Mouse (Mus musculus): Measurements from ENCODE around the gene Cryzl2. TPM values are rescaled to one million over a fixed set of nuclear protein-coding genes. Genes with fewer than 3 reads are reported as not detected.

Gene Cryzl2
- total RNA-seq (2017): 1.4 to 6.2 TPM (median 2.8 TPM) in 3 replicates

DNA sequence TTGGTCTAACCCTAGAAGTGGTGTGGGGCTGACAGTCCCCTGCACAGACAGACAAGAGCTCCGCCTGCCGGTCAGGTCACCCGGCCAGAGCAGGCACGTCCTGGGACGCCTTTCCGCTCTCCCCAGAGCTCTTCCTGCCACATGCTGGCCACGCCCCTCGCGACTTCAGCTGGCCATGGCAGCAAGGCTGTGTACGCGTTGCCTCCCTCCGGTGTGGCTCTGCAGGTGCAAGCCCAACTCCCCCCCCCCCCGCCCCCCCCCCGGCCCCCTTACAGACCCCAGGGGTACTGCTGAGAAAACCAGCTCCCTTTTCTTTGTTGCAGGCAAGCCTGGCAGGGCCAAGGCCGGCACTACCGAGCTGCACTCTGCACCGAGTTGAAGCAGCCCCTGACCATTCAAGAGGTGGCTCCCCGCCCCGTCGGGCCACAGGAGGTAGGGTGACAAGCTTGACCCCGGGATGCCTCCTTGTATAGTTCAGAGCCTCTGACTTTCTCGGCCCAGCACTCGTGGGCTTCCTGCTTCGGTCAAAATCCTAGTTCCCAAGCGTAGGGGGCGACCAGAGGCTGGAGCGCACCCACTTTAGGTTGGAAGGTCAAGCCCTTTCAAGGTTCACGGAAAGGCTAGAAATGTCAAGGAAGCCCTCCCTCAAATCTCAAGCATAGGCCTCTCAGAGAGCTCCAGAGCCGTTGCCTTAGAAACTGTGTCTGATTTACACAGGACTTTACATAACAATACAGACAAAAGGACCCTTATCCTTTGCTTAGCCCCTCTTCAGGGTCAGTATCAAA lies at the start of gene Cryzl2:
TSS of gene Cryzl2 (plus strand) at position 157 of the 788 bp plus-strand sequence.
- peak; percentile 89 for ATAC-seq (replicated peaks; ENCODE audit: insufficient number of reproducible peaks, low FRiP score, low TSS enrichment, poor library complexity, severe bottlenecking)

- no peak for ATAC-seq (replicated peaks; ENCODE audit: insufficient number of reproducible peaks, low FRiP score, low TSS enrichment, poor library complexity, severe bottlenecking)
Observed at GRCm38 (mm10) chr1:157409648-157410047, 48.7 kb upstream of the Cryzl2 start.

DNA sequence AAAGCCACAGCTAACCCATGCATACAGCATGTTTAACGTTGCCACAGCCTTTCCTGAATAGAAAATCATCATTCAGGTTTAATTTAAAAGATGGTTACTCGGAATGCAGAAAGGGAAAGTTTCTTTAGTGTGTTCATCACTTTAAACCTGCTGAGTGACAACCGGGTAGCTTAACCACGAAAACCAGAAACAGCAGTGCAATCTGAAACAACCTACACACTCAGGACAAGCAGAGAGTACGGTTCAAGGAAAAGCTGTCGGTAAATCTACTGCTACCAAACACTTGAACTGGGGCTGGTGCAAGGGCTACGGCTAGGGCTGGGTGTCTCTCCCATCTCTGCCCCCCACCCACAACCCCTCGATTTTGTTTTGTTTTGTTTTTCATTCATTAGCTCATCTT lies 47.4 kb upstream of the Cryzl2 start:
- ATAC-seq (replicated peaks; ENCODE audit: insufficient number of reproducible peaks, low FRiP score, low TSS enrichment, poor library complexity, severe bottlenecking): no peak

DNA sequence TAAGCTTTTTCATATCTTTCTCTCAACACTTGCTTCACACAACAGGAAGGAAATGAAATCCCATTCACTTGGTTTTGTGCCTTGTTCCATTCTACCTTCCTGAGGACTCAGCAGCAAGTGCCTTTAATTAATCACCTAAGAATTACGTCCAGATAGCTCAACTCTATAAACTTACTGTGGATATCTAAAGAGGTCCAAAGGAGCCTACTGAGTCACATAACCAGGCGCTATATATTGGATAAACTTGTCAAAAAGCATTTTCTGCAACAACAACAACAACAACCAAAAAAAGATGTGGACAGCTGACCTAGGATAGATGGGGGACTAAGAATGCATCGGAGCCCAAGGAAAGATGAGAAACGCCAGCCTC lies 47.1 kb upstream of the Cryzl2 start:
- ATAC-seq (replicated peaks; ENCODE audit: insufficient number of reproducible peaks, low FRiP score, low TSS enrichment, poor library complexity, severe bottlenecking): no peak

DNA sequence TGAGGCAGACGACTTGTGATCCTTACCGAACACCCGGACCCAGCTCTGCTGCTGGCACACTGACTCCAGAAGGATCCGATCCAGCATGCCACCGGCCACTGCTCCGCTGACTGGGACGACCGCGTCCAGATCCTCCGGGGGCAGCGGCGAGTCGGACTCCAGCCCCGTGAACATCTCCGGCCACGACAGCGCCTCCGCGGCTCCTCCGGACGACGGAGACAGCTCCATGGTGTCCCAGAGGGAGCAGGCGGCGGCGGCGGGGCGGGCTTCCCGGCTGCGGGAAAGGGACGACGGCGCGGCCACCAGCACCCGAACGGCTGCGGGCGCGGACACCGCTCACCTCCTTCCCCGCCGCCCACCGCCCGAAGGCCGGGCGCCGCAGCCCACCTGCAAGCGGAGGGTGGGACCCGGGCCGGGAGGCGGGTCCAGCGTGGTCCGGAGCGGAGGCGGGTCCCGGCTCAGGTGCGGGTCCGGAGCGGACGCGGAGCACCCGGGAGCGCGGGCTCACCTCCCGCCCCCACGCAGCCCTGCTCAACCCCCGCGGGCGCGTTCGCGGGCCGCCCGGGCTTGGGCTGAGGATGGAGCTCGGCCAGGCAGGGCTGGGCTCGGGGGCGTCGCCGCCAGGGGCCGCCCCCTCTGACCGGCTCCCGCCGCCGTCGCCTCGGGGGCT lies 46.5 kb upstream of the Cryzl2 start:
- peak; percentile 34; the same call in 1 of the 2 replicates for ATAC-seq (replicated peaks; ENCODE audit: insufficient number of reproducible peaks, low FRiP score, low TSS enrichment, poor library complexity, severe bottlenecking)

DNA sequence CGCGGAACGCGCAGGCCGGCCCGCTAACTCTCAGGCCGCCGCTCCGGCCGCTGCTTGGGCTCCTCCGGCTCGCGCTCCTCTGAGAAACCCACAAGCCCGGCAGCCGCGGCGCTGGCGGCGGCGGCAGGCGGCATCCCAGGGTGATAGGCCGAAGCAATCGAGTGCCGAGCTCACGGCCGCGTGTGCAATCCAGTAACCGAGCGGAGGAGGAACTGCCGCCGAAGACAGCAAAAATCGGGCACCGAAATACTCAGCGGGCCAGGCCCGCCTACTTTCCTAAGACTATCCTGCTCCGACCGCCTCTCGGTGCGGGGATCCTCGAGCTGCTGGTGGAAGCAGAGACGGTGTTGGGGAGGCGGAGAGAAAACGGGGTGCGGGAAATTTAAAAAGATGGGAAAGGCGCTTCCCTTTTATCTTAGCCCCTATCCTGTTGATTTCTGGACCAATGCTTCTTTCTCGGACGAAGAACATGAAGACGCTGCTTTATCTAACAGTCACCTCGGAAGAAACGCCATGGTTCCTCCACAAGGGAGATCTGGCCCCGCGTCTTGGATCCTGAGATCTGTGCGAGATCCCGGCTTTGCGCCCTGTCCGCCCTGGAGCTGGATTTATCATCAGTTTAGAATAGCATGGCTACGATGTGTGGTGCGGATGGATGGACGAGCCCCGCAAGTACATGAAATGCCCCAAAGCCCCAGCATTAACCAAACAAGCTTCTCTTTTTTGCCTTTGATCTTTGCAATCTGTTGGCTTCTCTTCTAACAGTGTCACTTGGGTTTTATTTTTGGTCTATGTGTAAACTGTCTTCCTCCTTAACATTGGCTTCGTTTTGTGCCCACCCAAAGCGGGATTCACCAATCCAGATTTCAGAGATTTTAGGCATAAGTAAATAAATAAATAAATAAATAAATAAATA lies 45.7 kb upstream of the Cryzl2 start, which contains the start of gene Rasal2:
TSS of gene Rasal2 (minus strand) at position 142 of the 916 bp plus-strand sequence.
- peak; percentile 97 for ATAC-seq (replicated peaks; ENCODE audit: insufficient number of reproducible peaks, low FRiP score, low TSS enrichment, poor library complexity, severe bottlenecking)

DNA sequence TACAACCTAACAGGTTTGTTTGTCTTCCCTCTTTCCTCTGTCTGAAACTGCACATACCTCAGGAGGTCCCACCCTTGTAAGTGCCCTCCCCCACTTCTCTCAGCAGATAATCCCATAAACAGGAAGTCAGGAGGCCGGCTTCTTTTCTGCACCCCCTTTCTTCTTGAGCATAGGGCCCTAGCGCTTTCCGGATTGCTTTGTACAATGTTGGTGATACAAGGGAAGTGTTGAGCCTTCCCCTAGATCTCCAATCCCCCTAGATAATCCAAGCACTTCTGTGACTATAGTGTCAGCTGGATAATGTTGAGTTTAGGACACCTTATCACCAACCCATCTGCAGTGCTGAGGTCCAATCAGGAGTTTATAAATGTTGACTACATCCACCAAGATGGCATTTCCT lies 42.6 kb upstream of the Cryzl2 start:
- ATAC-seq (replicated peaks; ENCODE audit: insufficient number of reproducible peaks, low FRiP score, low TSS enrichment, poor library complexity, severe bottlenecking): no peak

- ATAC-seq (replicated peaks; ENCODE audit: insufficient number of reproducible peaks, low FRiP score, low TSS enrichment, poor library complexity, severe bottlenecking): no peak
Observed at GRCm38 (mm10) chr1:157416628-157417027, 41.7 kb upstream of the Cryzl2 start.

- no peak for ATAC-seq (replicated peaks; ENCODE audit: insufficient number of reproducible peaks, low FRiP score, low TSS enrichment, poor library complexity, severe bottlenecking)
Observed at GRCm38 (mm10) chr1:157417414-157417813, 41.0 kb upstream of the Cryzl2 start.

- no peak for ATAC-seq (replicated peaks; ENCODE audit: insufficient number of reproducible peaks, low FRiP score, low TSS enrichment, poor library complexity, severe bottlenecking)
Observed at GRCm38 (mm10) chr1:157417861-157418260, 40.5 kb upstream of the Cryzl2 start.

GRCm38 (mm10) chr1:157425741-157426427 lies 32.5 kb upstream of the Cryzl2 start:
- ATAC-seq (replicated peaks; ENCODE audit: insufficient number of reproducible peaks, low FRiP score, low TSS enrichment, poor library complexity, severe bottlenecking): no peak

DNA sequence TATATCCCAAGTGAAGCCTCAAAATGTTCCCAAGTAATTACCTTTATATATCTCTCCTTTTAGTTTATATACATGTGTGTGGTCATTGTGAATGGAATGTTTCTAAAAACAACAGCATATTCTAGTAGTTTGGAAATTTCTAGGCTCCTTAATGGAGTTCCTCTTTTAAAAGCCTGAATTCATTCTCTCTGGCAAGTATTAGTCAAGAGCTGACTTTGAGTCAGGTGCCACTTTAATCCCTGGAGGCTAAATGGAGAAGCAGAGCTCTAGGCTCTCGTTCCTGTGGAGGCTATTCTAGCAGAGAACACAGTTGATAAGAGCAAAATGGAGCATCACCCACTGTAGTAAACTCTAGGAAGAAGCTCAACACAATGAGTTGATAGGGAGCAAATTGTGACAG lies 31.4 kb upstream of the Cryzl2 start:
- no peak for ATAC-seq (replicated peaks; ENCODE audit: insufficient number of reproducible peaks, low FRiP score, low TSS enrichment, poor library complexity, severe bottlenecking)

GRCm38 (mm10) chr1:157427604-157428003 lies 30.8 kb upstream of the Cryzl2 start:
- ATAC-seq (replicated peaks; ENCODE audit: insufficient number of reproducible peaks, low FRiP score, low TSS enrichment, poor library complexity, severe bottlenecking): no peak

GRCm38 (mm10) chr1:157428366-157428765 lies 30.0 kb upstream of the Cryzl2 start:
- no peak for ATAC-seq (replicated peaks; ENCODE audit: insufficient number of reproducible peaks, low FRiP score, low TSS enrichment, poor library complexity, severe bottlenecking)

DNA sequence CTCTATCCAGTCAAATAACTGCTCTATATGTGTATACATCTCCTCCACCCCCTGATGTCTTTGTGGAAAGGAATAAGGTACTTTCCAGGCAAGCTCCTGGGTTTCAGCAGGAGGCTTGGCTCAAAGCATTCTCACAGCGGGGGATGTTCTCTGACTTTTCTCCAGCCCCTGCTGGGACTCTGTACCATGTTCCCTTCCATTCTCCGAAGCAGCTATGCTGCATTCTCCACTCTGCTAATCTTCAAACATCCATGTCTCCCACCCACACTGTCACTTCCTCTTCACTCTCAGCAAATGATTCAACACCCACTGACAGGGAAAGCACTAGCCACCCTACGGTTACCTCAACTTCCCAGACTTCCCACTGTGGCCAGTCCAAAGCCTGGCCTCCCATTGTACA lies 25.1 kb upstream of the Cryzl2 start:
- ATAC-seq (replicated peaks; ENCODE audit: insufficient number of reproducible peaks, low FRiP score, low TSS enrichment, poor library complexity, severe bottlenecking): no peak

- no peak for ATAC-seq (replicated peaks; ENCODE audit: insufficient number of reproducible peaks, low FRiP score, low TSS enrichment, poor library complexity, severe bottlenecking)
Observed at GRCm38 (mm10) chr1:157434404-157434803, 24.0 kb upstream of the Cryzl2 start.

- ATAC-seq (replicated peaks; ENCODE audit: insufficient number of reproducible peaks, low FRiP score, low TSS enrichment, poor library complexity, severe bottlenecking): no peak
Observed at GRCm38 (mm10) chr1:157435926-157436325, 22.5 kb upstream of the Cryzl2 start.

GRCm38 (mm10) chr1:157438290-157438689 lies 20.1 kb upstream of the Cryzl2 start:
- ATAC-seq (replicated peaks; ENCODE audit: insufficient number of reproducible peaks, low FRiP score, low TSS enrichment, poor library complexity, severe bottlenecking): no peak

DNA sequence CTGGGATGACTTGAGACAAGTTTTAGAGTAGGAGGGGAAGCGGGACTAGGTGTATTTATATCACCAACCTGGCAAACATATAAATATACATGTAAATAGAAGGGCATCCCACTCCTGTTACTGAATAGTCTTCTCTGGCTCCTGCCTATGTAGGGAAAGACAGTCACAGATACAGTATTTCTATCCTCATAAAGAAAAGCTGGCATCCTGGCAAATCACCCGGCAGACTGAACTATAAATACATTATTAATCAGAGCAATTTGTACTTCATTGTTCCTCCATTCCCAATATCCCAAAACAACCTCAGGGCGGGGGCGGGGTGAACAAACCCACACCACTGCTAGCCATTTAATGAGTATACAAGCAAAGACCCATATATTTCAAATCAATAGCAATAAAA lies 19.3 kb upstream of the Cryzl2 start:
- no peak for ATAC-seq (replicated peaks; ENCODE audit: insufficient number of reproducible peaks, low FRiP score, low TSS enrichment, poor library complexity, severe bottlenecking)

Data from monocyte, adult 5-6 weeks (primary cell).